Mouse (Mus musculus) kidney, adult 2 months (tissue): ENCODE data around the gene Stk38.

Source experiments
- CTCF ChIP-seq: fragments of 200-500 bp; conservative IDR thresholded peaks from 2 replicates; pipeline ENCODE4 v1.5.1; 2011; ENCODE audit warnings: low read depth, mild to moderate bottlenecking, control low read depth, low read length, moderate library complexity, mixed read lengths; ENCODE audit not compliant: insufficient read depth, insufficient read length
- POLR2A ChIP-seq: fragments of 200-500 bp; IDR thresholded peaks from one replicate; pipeline ENCODE4 v1.6.1; 2011; ENCODE audit warnings: low read depth, low read length, control low read depth

- TF ChIP-seq CTCF: no peak
- TF ChIP-seq POLR2A: no peak
Measured at GRCm38 (mm10) chr17:28981081-28981480, 26.7 kb downstream of the Stk38 start.
